Mouse (Mus musculus) lung, adult 2 months (tissue): Measurements from ENCODE around the gene Vmn1r222.
"Not testable (repeated sequence)": the region's sequence is repeated elsewhere in the genome, so short reads cannot be mapped to it uniquely, and the experiment has no call there.

Source experiments
- CTCF ChIP-seq: fragments of 200-500 bp; IDR thresholded peaks from 2 replicates; pipeline ENCODE4 v1.5.1; 2011; ENCODE audit warnings: mild to moderate bottlenecking, low read length, control low read depth; ENCODE audit not compliant: insufficient read depth
- POLR2A ChIP-seq: fragments of 200-500 bp; IDR thresholded peaks from 2 replicates; pipeline ENCODE4 v1.6.1; 2011; ENCODE audit warnings: low read depth, mild to moderate bottlenecking, control low read depth, low read length, borderline replicate concordance; ENCODE audit errors: extremely low read depth

GRCm38 (mm10) chr13:23246834-23247233 is 11.1 kb upstream of the Vmn1r222 start, which contains the start of gene Vmn1r223:
- TF ChIP-seq CTCF, POLR2A: not testable (repeated sequence)
